23 mouse cellular contexts compared by ENCODE assay signal in the genomic region with DNA sequence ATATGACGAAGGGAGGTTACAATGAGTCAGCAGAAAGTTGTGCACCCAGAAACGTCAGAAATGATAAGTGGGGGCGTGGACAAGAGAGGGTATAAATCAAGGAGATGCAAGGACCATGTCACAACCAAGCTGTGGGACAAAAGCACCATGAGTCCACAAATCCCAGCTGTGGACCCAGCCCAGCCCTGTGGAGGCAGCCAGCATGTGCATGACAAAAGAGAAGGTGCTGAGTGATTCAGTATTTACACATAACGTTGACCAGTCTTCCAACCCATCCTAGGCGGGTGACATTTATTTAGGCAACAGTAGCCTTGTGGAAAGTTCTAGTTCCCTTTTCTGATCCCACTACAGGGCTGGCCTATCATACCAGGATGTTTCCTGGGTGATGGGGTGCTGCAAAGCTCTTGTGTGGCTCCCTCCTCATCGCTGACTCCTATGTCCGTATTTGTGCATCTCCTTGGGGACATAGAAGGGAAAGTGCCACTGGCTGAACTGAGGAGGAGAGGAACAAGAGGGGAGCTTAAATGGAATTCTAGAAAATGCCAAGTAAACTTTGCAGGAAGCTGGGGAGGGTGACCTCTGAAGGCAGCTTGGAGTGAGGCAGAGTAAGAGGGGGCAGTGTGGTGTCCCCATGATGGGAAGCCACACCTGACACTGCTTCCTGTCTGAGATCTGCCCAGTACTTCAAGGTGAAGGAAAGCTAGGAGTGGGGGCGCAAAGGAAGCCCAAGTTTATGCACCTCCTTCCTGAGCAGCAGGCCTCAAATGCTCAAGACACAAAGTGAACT.
DNase-seq lines count a peak whose midpoint lies in the region; ATAC-seq and TF ChIP-seq lines count a peak whose summit lies in the region.
"Had no signal": no experiment of that assay in that cellular context is flagged by ENCODE, and none has a peak within 500 bp of the region (broad histone marks: within the 10 kb centered on the region; RNA-seq: fewer than 3 reads in every experiment).

No protein-coding gene starts in this region.

- H3K4me3 ChIP-seq in intestine, embryonic 14.5 days (ENCODE audit: low read depth, low read length): no peak overlapping the region
- H3K4me3 ChIP-seq in intestine, embryonic 16.5 days (ENCODE audit: low read length): no peak overlapping the region
- H3K4me3 ChIP-seq in cortical plate, adult 2 months (ENCODE audit: insufficient read depth, low read length): no peak overlapping the region
- H3K4me3 ChIP-seq: erythroblast, embryonic 14.5 days; limb, embryonic 12.5 days; liver, embryonic 15.5 days; lung, embryonic 15.5 days; midbrain, embryonic 13.5 days; neural tube, embryonic 13.5 days had no signal

- no peak overlapping the region for H3K27ac ChIP-seq in intestine, embryonic 14.5 days (ENCODE audit: low read depth)
- no peak overlapping the region for H3K27ac ChIP-seq in intestine, embryonic 16.5 days (ENCODE audit: low read length)
- peak overlapping the region; percentile 35; the same call in 1 of the 2 replicates for H3K27ac ChIP-seq in cortical plate, adult 2 months (ENCODE audit: insufficient read depth, low read length)
- H3K27ac ChIP-seq: hindbrain, embryonic 14.5 days; limb, embryonic 12.5 days; liver, embryonic 15.5 days; lung, embryonic 15.5 days; midbrain, embryonic 13.5 days; neural tube, embryonic 13.5 days had no signal

- WGBS in intestine, embryonic 14.5 days: 64% methylated on average over 8 of the region's 8 CpGs
- 65% methylated on average over 8 of the region's 8 CpGs for WGBS in intestine, embryonic 16.5 days

- H3K4me2 ChIP-seq in intestine, embryonic 14.5 days (ENCODE audit: low read length): no peak overlapping the region
- no peak overlapping the region for H3K4me2 ChIP-seq in intestine, embryonic 16.5 days (ENCODE audit: low read depth, low read length)
- H3K4me2 ChIP-seq: hindbrain, embryonic 14.5 days; limb, embryonic 12.5 days; liver, embryonic 15.5 days; lung, embryonic 15.5 days; midbrain, embryonic 13.5 days; neural tube, embryonic 13.5 days had no signal

- TF ChIP-seq CTCF in cortical plate, adult 2 months (IDR thresholded peaks at IDR 0.05; ENCODE audit: extremely low read depth, insufficient read depth, low read length): no peak

- no peaks in the 10 kb centered on the region for H3K27me3 ChIP-seq in intestine, embryonic 14.5 days (replicated peaks; ENCODE audit: control insufficient read depth, insufficient read depth, low read length)
- H3K27me3 ChIP-seq in intestine, embryonic 16.5 days (replicated peaks; ENCODE audit: control insufficient read depth, insufficient read depth, low read length): no peaks in the 10 kb centered on the region
- H3K27me3 ChIP-seq: CH12.LX; limb, embryonic 12.5 days; liver, embryonic 15.5 days; lung, embryonic 15.5 days; midbrain, embryonic 13.5 days; neural tube, embryonic 13.5 days; Patski had no signal

- peak; percentile 20 to 68 for DNase-seq in adrenal gland, adult (ENCODE audit: inconsistent age in 2 of 2, low spot score in 1 of 2)
- DNase-seq in adrenal gland, postnatal 4 days (ENCODE audit: low spot score in 2 of 2): no peak
- peak; percentile 20 for DNase-seq in intestine, embryonic 14.5 days (ENCODE audit: low spot score)
- DNase-seq in R1 (ENCODE audit: low read depth, low spot score): peak; percentile 57
- no peak for DNase-seq in left cerebral cortex, adult 9 months (ENCODE audit: low spot score in 2 of 2)
- DNase-seq in thymus, postnatal 25 days: no peak
- DNase-seq: cerebellum, adult 11 months; cerebellum, adult 9-10 months; heart, postnatal 4 days; kidney, adult 18-20 months; lung, postnatal 4 days had no signal

- no peaks in the 10 kb centered on the region for H3K4me1 ChIP-seq in intestine, embryonic 14.5 days (replicated peaks; ENCODE audit: control insufficient read depth, insufficient read depth, low read length)
- H3K4me1 ChIP-seq in intestine, embryonic 16.5 days (ENCODE audit: control insufficient read depth, insufficient read depth, low read length): no peaks in the 10 kb centered on the region
- H3K4me1 ChIP-seq in cortical plate, adult 2 months (ENCODE audit: control insufficient read depth, insufficient read depth, low read length): peaks cover 2% of the 10 kb centered on the region
- H3K4me1 ChIP-seq: limb, embryonic 12.5 days; liver, embryonic 15.5 days; lung, embryonic 15.5 days; midbrain, embryonic 13.5 days; neural tube, embryonic 13.5 days had no signal

- no peaks in the 10 kb centered on the region for H3K9me3 ChIP-seq in intestine, embryonic 14.5 days (ENCODE audit: control insufficient read depth, low read length)
- H3K9me3 ChIP-seq in intestine, embryonic 16.5 days (ENCODE audit: control insufficient read depth, low read length): no peaks in the 10 kb centered on the region
- H3K9me3 ChIP-seq: limb, embryonic 12.5 days; liver, embryonic 15.5 days; lung, embryonic 15.5 days; midbrain, embryonic 13.5 days; neural tube, embryonic 13.5 days had no signal

- TF ChIP-seq POLR2A in cortical plate, adult 2 months (IDR thresholded peaks at IDR 0.05; ENCODE audit: extremely low read depth, insufficient read depth, low read length): no peak

- H3K36me3 ChIP-seq in intestine, embryonic 14.5 days (ENCODE audit: control insufficient read depth, insufficient read depth, low read length): no peaks in the 10 kb centered on the region
- no peaks in the 10 kb centered on the region for H3K36me3 ChIP-seq in intestine, embryonic 16.5 days (ENCODE audit: control insufficient read depth, insufficient read depth, low read length)
- H3K36me3 ChIP-seq: limb, embryonic 12.5 days; liver, embryonic 15.5 days; lung, embryonic 15.5 days; midbrain, embryonic 13.5 days; neural tube, embryonic 13.5 days had no signal

- no peak overlapping the region for H3K9ac ChIP-seq in intestine, embryonic 14.5 days (ENCODE audit: low read length)
- no peak overlapping the region for H3K9ac ChIP-seq in intestine, embryonic 16.5 days (ENCODE audit: low read depth, low read length)
- H3K9ac ChIP-seq: hindbrain, embryonic 14.5 days; limb, embryonic 12.5 days; liver, embryonic 15.5 days; lung, embryonic 15.5 days; midbrain, embryonic 13.5 days; neural tube, embryonic 13.5 days had no signal

- ATAC-seq in intestine, embryonic 14.5 days (replicated peaks; ENCODE audit: low FRiP score, low TSS enrichment, low read depth): no peak
- ATAC-seq in intestine, embryonic 16.5 days: no peak
- ATAC-seq: forebrain, embryonic 16.5 days; midbrain, embryonic 13.5 days; Patski had no signal

Comparison
In these comparisons a context has a peak if more than half of its experiments do, and no peak if none do; other contexts are left out.
1. DNase-seq: peak in adrenal gland, adult (2 of 2), intestine, embryonic 14.5 days (single experiment) and R1 (single experiment); none in adrenal gland, postnatal 4 days (0 of 2), left cerebral cortex, adult 9 months (0 of 2) and thymus, postnatal 25 days (single experiment).